Mouse (Mus musculus) lung, postnatal 14 days (tissue): ENCODE data around the gene Muc3.
"Not testable (repeated sequence)": the region's sequence is repeated elsewhere in the genome, so short reads cannot be mapped to it uniquely, and the experiment has no call there.

Source experiments
- DNase-seq: peaks from one replicate; pipeline ENCODE4 v3.0.0; 2021

The Muc3 gene

GRCm38 (mm10) chr5:137121280-137121679, 27.8 kb downstream of the Muc3 start:
- no peak for DNase-seq

DNA sequence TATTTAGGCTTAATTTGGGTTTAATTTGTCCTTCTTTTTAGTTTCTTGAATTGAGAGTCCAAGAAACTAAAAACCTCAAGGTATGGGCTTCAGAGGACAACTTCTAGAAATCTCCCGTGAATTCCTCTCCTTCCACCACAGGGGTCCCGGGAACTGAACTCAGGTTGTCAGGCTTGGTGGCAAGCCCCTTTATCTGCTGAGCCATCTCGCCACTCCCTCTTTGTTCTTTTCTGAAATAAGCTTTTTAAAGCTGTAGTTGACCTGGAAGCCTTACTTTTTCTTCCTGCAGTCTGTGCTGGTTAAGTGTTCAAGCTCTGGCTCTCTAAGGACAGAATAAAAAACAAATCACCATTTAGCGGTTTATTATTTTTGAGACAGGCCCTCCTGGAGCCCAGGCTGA, 30.2 kb downstream of the Muc3 start:
- DNase-seq, result no peak

GRCm38 (mm10) chr5:137117994-137118393, 31.1 kb downstream of the Muc3 start:
- not testable (repeated sequence) for DNase-seq

DNA sequence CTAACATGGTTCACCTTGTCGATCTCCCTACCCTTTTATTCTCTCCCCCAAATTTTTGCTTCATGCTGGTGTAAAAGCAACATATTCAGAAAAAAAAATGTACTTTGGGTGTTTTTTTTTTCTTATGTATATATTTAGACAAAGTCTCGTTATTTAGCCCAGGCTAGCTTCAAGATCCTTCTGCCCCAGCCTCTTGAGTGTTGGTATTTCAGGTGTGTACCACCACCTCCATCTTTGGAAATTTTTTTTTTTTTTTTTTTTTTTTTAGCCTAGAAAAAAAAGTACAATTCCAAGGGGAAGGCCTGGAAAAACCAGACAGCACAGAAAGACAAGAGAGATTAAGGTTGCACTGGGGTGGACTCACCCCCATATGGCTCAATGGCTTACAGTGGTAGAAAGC, 32.1 kb downstream of the Muc3 start:
- no peak for DNase-seq

GRCm38 (mm10) chr5:137115866-137116847, 33.0 kb downstream of the Muc3 start, which contains the start of gene Trim56:
Trim56 (minus strand) TSS chr5:137116209.
- peak; percentile 86 for DNase-seq

DNA sequence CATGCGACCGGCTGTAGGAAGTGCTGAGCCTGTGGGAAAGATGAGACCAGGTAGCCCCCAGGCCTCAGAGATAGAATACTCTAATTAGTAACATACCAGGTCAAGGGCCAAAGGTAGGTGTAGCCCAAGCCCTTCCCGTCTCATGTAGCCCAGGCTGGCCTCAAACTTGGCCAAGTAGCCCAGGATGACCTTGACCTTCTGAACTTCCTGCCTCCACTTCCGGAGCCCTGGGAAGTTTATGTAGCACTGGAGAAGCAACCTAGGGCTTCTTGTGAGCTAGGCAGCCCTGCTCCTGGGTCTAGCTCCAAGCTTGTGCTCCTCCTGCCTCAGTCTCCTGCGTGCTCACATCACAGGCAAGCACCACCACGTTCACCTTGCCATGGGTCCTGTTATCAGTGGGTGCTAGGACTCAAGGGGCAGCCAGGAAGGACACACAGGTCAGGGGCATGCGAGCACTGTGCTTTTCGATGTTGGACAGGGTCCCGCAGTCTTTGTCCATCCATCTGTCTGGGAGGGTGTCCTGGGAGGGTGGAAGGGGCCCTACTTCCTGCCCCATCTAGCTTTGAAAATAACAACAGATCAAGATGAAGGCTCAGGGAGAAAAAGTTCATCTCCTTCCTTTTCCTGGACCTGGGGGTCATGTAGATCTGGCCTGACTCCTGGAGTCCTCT, 34.1 kb downstream of the Muc3 start:
- DNase-seq, result no peak

DNA sequence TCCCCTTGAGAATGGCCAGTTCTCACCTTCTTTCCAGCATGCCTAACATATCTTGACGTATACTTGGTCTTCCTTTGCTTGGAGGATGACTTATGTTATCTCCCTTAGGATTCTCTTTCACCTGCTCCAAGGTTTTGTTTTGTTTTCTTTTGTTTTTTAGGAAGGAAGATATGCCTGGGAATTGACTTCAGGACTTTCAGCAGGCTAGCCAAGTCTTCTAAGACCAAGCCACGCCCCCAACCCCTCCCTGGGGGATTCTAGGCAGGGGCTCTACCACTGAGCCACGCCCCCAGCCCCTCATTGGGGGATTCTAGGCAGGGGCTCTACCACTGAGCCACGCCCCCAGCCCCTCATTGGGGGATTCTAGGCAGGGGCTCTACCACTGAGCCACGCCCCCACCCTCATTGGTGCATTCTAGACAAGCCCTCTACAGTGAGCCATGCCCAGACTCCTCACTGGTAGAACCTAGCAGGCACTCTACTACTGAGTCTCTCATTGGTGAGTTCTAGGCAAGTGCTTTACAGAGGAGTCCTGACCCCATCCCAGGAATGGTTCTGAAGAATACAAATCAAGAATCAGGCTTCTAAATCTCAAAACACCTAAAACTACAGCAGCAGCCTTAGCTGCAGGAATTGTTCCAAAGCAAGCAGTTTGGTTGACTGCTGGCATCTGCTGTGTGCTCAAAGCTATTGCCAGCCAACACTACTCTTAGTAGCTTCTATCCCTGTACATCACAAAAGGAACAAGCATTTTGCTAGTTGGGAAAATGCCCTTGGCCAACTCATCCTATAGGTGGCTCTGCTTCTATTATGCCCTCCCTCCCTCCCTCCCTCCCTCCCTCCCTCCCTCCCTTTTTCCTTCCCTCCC, 37.3 kb downstream of the Muc3 start:
- no peak for DNase-seq

- DNase-seq, result no peak
Measured at GRCm38 (mm10) chr5:137110863-137111262, 38.3 kb downstream of the Muc3 start.

- DNase-seq, result no peak
Measured at GRCm38 (mm10) chr5:137109941-137110593, 39.1 kb downstream of the Muc3 start.

- DNase-seq, result no peak
Measured at GRCm38 (mm10) chr5:137108111-137108510, 41.0 kb downstream of the Muc3 start.

GRCm38 (mm10) chr5:137107670-137108069, 41.5 kb downstream of the Muc3 start:
- no peak for DNase-seq

DNA sequence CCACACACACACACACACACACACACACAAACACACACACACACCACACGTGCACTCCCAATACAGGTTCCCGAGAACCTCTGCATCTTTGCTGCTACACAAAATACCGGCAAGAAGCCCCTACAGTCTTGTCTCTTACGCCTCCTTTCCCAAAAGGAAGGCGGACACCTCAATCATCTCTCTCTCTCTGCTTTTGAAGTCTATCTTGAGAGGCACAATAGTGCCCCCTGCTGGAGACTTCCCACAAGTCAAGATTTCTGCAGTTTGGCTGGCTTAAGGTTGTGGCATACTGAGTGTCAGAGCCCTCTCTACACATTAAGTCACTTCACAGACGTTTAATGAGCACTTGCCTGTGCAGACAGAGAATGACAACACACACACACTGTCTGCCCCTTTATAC, 42.1 kb downstream of the Muc3 start:
- peak; percentile 91 for DNase-seq

- DNase-seq, result peak; percentile 72
Measured at GRCm38 (mm10) chr5:137106434-137106833, 42.7 kb downstream of the Muc3 start.

DNA sequence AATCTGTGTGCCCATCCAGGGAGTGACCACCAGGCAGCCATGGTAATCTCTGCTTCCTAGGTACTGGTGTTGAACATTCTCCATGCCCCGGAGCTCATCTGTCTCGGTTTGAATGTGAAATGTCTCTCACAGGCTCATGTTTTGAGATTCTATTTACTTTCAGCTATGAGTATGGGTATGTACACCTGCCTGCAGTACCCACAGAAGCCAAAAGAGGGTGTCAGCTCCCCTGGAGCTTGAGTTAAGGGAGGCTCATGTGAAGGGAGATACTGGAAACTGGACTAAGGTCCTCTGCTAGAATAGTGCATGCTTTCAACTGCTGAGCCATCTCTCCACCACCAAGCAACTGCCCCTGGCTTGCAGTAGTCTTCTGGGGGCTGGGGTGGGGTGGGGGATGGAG, 45.2 kb downstream of the Muc3 start:
- no peak for DNase-seq

- no peak for DNase-seq
Measured at GRCm38 (mm10) chr5:137102575-137103522, 46.3 kb downstream of the Muc3 start.

GRCm38 (mm10) chr5:137102078-137102477, 47.0 kb downstream of the Muc3 start:
- no peak for DNase-seq

GRCm38 (mm10) chr5:137100660-137101059, 48.5 kb downstream of the Muc3 start:
- no peak for DNase-seq

DNA sequence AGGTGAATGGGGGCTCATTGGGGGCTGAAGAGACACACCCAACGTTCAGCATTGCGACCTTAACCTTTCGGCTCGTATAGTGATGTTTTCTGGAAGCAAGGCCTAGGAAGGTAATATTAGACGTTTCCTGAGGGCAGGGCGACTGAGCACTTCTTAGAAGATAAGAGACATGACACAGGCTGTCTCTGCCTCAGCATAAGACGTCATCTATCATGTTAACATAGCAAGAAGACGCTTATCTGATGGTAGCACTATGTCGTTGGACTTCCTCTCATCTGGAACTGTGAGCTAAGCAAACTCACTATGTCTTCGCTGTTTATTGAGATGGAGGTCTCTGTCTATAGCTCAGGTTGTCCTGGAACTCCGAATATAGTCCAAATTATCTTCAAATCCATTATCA, 50.7 kb downstream of the Muc3 start:
- no peak for DNase-seq

- DNase-seq, result peak; percentile 75
Measured at GRCm38 (mm10) chr5:137096037-137096436, 53.1 kb downstream of the Muc3 start.

DNA sequence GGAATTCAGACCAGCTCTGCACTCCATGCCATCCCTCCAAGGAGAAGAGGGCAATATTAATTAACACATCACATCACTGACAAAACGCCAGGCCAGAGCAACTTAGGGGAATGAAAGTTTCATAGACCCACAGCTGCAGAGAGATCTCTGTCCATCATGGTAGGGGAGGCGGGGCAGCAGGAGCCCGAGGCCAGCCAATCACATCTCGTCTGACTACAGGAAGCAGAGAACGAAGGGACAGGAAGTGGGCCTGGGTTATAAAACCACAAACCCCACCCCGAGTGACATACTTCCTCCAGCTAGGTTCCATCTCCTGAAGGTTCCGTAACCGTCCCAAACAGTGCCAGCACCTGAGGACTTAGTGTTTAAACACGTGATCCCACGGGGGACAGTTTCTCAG, 54.0 kb downstream of the Muc3 start:
- DNase-seq, result no peak

- DNase-seq, result no peak
Measured at GRCm38 (mm10) chr5:137093720-137094119, 55.4 kb downstream of the Muc3 start.
